Mouse (Mus musculus) liver, embryonic 14.5 days (tissue): ENCODE data around the gene Stau1.

Source experiments
- CTCF ChIP-seq: IDR thresholded peaks from 2 replicates; pipeline ENCODE4 v1.5.1; 2016; ENCODE audit warnings: antibody characterized with exemption, low read depth, control low read depth
- EP300 ChIP-seq: IDR thresholded peaks from 2 replicates; pipeline ENCODE4 v1.6.1; 2016; ENCODE audit warnings: antibody characterized with exemption, low read depth

DNA sequence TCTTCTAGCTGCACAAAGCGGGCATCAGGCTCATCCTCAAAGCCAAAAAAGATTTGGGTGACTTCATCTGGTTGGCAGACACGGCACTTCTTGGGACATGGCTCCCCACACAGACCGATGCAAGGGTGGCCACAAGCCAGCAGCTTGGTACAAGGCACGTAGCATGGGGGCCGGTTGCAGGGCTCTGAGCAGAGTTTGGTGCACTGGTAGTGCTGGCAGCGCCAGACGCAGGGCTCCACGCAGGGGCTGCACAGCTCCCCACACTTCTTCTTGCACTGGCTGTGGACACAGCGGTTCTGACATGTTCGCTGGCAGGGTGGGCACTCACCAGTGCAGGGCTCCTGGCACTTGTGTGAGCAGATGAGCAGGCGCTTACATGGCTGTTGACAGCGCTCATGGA is 41.6 kb upstream of the Stau1 start:
- TF ChIP-seq CTCF (no peak), EP300 (no peak)
